In genomic region chr3:107545278-107545677, GRCm38 (mm10) we compare ENCODE assay signal across 29 mouse cellular contexts. TPM values are rescaled to one million over a fixed set of nuclear protein-coding genes. Genes with fewer than 3 reads are reported as not detected.
DNase-seq lines count a peak whose midpoint lies in the region; ATAC-seq lines count a peak whose summit lies in the region.
"Had no signal": no experiment of that assay in that cellular context is flagged by ENCODE, and none has a peak within 500 bp of the region (broad histone marks: within the 10 kb centered on the region; RNA-seq: fewer than 3 reads in every experiment).

No protein-coding gene starts in this region.

- no peak overlapping the region for H3K4me3 ChIP-seq in hindbrain, embryonic 14.5 days (replicated peaks; ENCODE audit: low read length)
- no peak overlapping the region for H3K4me3 ChIP-seq in hindbrain, embryonic 10.5 days
- H3K4me3 ChIP-seq: gastrocnemius, adult 2 months; heart, embryonic 15.5 days; liver, embryonic 15.5 days; lung, embryonic 15.5 days had no signal

- H3K4me2 ChIP-seq in hindbrain, embryonic 14.5 days (replicated peaks), result no peak overlapping the region
- H3K4me2 ChIP-seq: heart, embryonic 15.5 days; liver, embryonic 15.5 days; lung, embryonic 15.5 days had no signal

- 0 out of 2 replicates have a peak overlapping the region, but pooled peaks have one; percentile 38 for H3K27ac ChIP-seq in hindbrain, embryonic 14.5 days
- H3K27ac ChIP-seq in hindbrain, embryonic 10.5 days, result no peak overlapping the region
- H3K27ac ChIP-seq: gastrocnemius, adult 2 months; heart, embryonic 15.5 days; kidney, postnatal 0 days; liver, embryonic 15.5 days; lung, embryonic 15.5 days had no signal

- peak; percentile 42 to 61 for DNase-seq in cerebellum, postnatal 10 days
- no peak for DNase-seq in cerebellum, postnatal 25 days
- no peak for DNase-seq in hindbrain, embryonic 14.5 days (ENCODE audit: low spot score)
- DNase-seq in hindbrain, embryonic 10.5 days (ENCODE audit: low spot score), result no peak
- peak; percentile 48 for DNase-seq in brain, adult 2 months (ENCODE audit: low read depth, low spot score)
- peak; percentile 29 for DNase-seq in neural tube, embryonic 10.5 days (ENCODE audit: extremely low spot score, low spot score)
- DNase-seq in kidney, adult 11 months, result no peak
- DNase-seq: cerebellum, adult 11 months; cerebellum, adult 9-11 months; gastrocnemius, adult 2 months; heart, postnatal 36 days; kidney, adult 18-20 months; liver; right cerebral cortex, adult 18-20 months; thymus, adult 18-20 months; thymus, postnatal 36 days had no signal

- H3K4me1 ChIP-seq in hindbrain, embryonic 14.5 days (replicated peaks; ENCODE audit: control insufficient read depth, insufficient read depth, low read length), result no peaks in the 10 kb centered on the region
- H3K4me1 ChIP-seq in hindbrain, embryonic 10.5 days (replicated peaks), result peaks cover 12% of the 10 kb centered on the region; the same call in 1 of the 2 replicates
- H3K4me1 ChIP-seq: liver, embryonic 15.5 days had no signal

- H3K36me3 ChIP-seq in hindbrain, embryonic 14.5 days (replicated peaks; ENCODE audit: control insufficient read depth, insufficient read depth), result no peaks in the 10 kb centered on the region
- no peaks in the 10 kb centered on the region for H3K36me3 ChIP-seq in hindbrain, embryonic 10.5 days
- H3K36me3 ChIP-seq: heart, embryonic 15.5 days; liver, embryonic 15.5 days; lung, embryonic 15.5 days had no signal

- 72% methylated on average over 5 of the region's 5 CpGs for WGBS in hindbrain, embryonic 14.5 days
- WGBS in hindbrain, embryonic 10.5 days, result 79% methylated on average over 5 of the region's 5 CpGs

- H3K9me3 ChIP-seq in hindbrain, embryonic 14.5 days (ENCODE audit: control insufficient read depth, low read length), result no peaks in the 10 kb centered on the region
- H3K9me3 ChIP-seq in hindbrain, embryonic 10.5 days, result no peaks in the 10 kb centered on the region
- H3K9me3 ChIP-seq: heart, embryonic 15.5 days; liver, embryonic 15.5 days; lung, embryonic 15.5 days had no signal

- no peaks in the 10 kb centered on the region for H3K27me3 ChIP-seq in hindbrain, embryonic 14.5 days (ENCODE audit: control insufficient read depth, insufficient read depth, low read length)
- no peaks in the 10 kb centered on the region for H3K27me3 ChIP-seq in hindbrain, embryonic 10.5 days (ENCODE audit: insufficient read depth, poor library complexity, severe bottlenecking)

- no peak for ATAC-seq in hindbrain, embryonic 14.5 days (ENCODE audit: low FRiP score)
- ATAC-seq in megakaryocyte, adult 5-6 weeks (ENCODE audit: poor library complexity, severe bottlenecking), result no peak
- ATAC-seq: midbrain, embryonic 16.5 days had no signal

- H3K9ac ChIP-seq in hindbrain, embryonic 14.5 days, result no peak overlapping the region
- H3K9ac ChIP-seq: heart, embryonic 15.5 days; liver, embryonic 15.5 days; lung, embryonic 15.5 days had no signal

RNA-seq across cellular contexts. Expression of gene Ubl4b, which starts 9.6 kb away (rescaled TPM):
- not detected in 2 replicates for polyA plus RNA-seq in hindbrain, embryonic 14.5 days (2014; fragmentation: Nextera tagmentation; extraction: Ambion mirVana)
- not detected in 2 replicates for polyA plus RNA-seq in hindbrain, embryonic 10.5 days (2016; fragmentation: Nextera tagmentation; extraction: Ambion mirVana)
- total RNA-seq in megakaryocyte, adult 5-6 weeks (2015), result not detected in 2 replicates
- total RNA-seq in megakaryocyte, adult 5-6 weeks (2017), result not detected in 2 replicates
- total RNA-seq: adrenal gland, postnatal 14 days; gastrocnemius, adult 2 months; heart, postnatal 36 days; layer of hippocampus, adult 18-20 months; layer of hippocampus, postnatal 25 days; left cerebral cortex, postnatal 10 days had no signal
- polyA plus RNA-seq: heart, embryonic 15.5 days; kidney, postnatal 0 days; liver, embryonic 15.5 days; lung, embryonic 15.5 days; midbrain, embryonic 16.5 days; small intestine, adult 2 months; stomach, embryonic 16.5 days had no signal

RNA-seq across cellular contexts. Expression of gene Slc6a17, which starts 27.5 kb away (rescaled TPM):
- polyA plus RNA-seq in hindbrain, embryonic 14.5 days (2014; fragmentation: Nextera tagmentation; extraction: Ambion mirVana), result 15.5 and 18.8 TPM in 2 replicates
- 2.7 and 3.2 TPM in 2 replicates for polyA plus RNA-seq in hindbrain, embryonic 10.5 days (2016; fragmentation: Nextera tagmentation; extraction: Ambion mirVana)
- not detected in 2 replicates for total RNA-seq in megakaryocyte, adult 5-6 weeks (2015)
- not detected in 2 replicates for total RNA-seq in megakaryocyte, adult 5-6 weeks (2017)

RNA-seq across cellular contexts. Expression of gene Alx3, which starts 49.6 kb away (rescaled TPM):
- polyA plus RNA-seq in hindbrain, embryonic 14.5 days (2014; fragmentation: Nextera tagmentation; extraction: Ambion mirVana), result 0.12 TPM in 1 of 2 replicates, not detected in the other
- 2.7 and 7.1 TPM in 2 replicates for polyA plus RNA-seq in hindbrain, embryonic 10.5 days (2016; fragmentation: Nextera tagmentation; extraction: Ambion mirVana)
- not detected in 2 replicates for total RNA-seq in megakaryocyte, adult 5-6 weeks (2015)
- total RNA-seq in megakaryocyte, adult 5-6 weeks (2017), result not detected in 2 replicates
- total RNA-seq: adrenal gland, postnatal 14 days; gastrocnemius, adult 2 months; heart, postnatal 36 days had no signal
- polyA plus RNA-seq: gonadal fat pad, adult 2 months; small intestine, adult 2 months had no signal

Comparison
In these comparisons a context has a peak if more than half of its experiments do, and no peak if none do; other contexts are left out.
1. DNase-seq: peak in cerebellum, postnatal 10 days (2 of 2), brain, adult 2 months (single experiment) and neural tube, embryonic 10.5 days (single experiment); none in cerebellum, postnatal 25 days (0 of 2), hindbrain, embryonic 14.5 days (single experiment), hindbrain, embryonic 10.5 days (single experiment) and kidney, adult 11 months (single experiment).